In the genomic region with DNA sequence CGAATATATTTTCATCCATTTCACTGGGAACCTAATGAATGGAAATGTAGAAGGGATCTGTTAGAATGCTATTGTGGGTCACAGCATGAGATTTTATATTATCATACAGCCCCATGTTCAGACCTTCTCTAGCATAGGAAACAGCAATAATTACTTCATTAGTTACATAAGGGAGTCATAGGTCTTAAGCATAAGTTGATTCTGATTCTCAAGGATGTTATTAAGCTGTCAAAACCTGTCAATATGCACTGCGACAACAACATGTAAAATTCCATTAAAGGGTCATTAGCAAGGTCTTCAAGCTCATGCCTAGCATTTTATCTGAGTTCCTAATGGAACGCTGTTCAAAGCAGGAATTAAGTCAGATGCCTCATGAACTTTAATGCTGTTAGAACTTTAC, we compare ENCODE assay signal across 25 mouse cellular contexts.
DNase-seq lines count a peak whose midpoint lies in the region; ATAC-seq and TF ChIP-seq lines count a peak whose summit lies in the region.
"Had no signal": no experiment of that assay in that cellular context is flagged by ENCODE, and none has a peak within 500 bp of the region (broad histone marks: within the 10 kb centered on the region; RNA-seq: fewer than 3 reads in every experiment).

No protein-coding gene starts in this region.

- no peak for DNase-seq in forebrain, embryonic 11.5 days (ENCODE audit: low spot score)
- peak; percentile 18 for DNase-seq in forebrain, embryonic 14.5 days (ENCODE audit: low spot score)
- DNase-seq in brain, embryonic 14.5 days (ENCODE audit: low read depth), result peak; percentile 55
- DNase-seq: adrenal gland, adult 8-10 months; adrenal gland, postnatal 14 days; adrenal gland, postnatal 36 days; B cell, adult 2 months; cerebellum, adult 11 months; cerebellum, adult 18-20 months; cerebellum, adult 8-10 months; cerebellum, adult 9-11 months; cerebellum, postnatal 14 days; cerebellum, postnatal 36 days; embryo, embryonic 11 days had no signal

- no peaks in the 10 kb centered on the region for H3K4me1 ChIP-seq in forebrain, embryonic 12.5 days
- H3K4me1 ChIP-seq in forebrain, embryonic 11.5 days (replicated peaks; ENCODE audit: control insufficient read depth, insufficient read depth, low read length), result no peaks in the 10 kb centered on the region
- no peaks in the 10 kb centered on the region for H3K4me1 ChIP-seq in forebrain, embryonic 14.5 days (ENCODE audit: control insufficient read depth, insufficient read depth, low read length)
- H3K4me1 ChIP-seq in forebrain, embryonic 15.5 days, result no peaks in the 10 kb centered on the region
- H3K4me1 ChIP-seq: embryonic facial prominence, embryonic 13.5 days; embryonic facial prominence, embryonic 15.5 days; forebrain, embryonic 10.5 days had no signal

- no peaks in the 10 kb centered on the region for H3K9me3 ChIP-seq in forebrain, embryonic 12.5 days
- no peaks in the 10 kb centered on the region for H3K9me3 ChIP-seq in forebrain, embryonic 11.5 days (ENCODE audit: control insufficient read depth, low read length)
- no peaks in the 10 kb centered on the region for H3K9me3 ChIP-seq in forebrain, embryonic 14.5 days (replicated peaks; ENCODE audit: control insufficient read depth, low read length)
- no peaks in the 10 kb centered on the region for H3K9me3 ChIP-seq in forebrain, embryonic 15.5 days
- H3K9me3 ChIP-seq: embryonic facial prominence, embryonic 13.5 days; embryonic facial prominence, embryonic 15.5 days; forebrain, embryonic 10.5 days had no signal

- no peak for TF ChIP-seq CTCF in brain, embryonic 14.5 days (IDR thresholded peaks at IDR 0.05; ENCODE audit: borderline replicate concordance, extremely low read depth, insufficient read depth, insufficient read length)

- H3K4me3 ChIP-seq in forebrain, embryonic 12.5 days (replicated peaks), result no peak overlapping the region
- no peak overlapping the region for H3K4me3 ChIP-seq in forebrain, embryonic 11.5 days (ENCODE audit: low read depth, low read length)
- no peak overlapping the region for H3K4me3 ChIP-seq in forebrain, embryonic 14.5 days (ENCODE audit: low read depth, low read length)
- no peak overlapping the region for H3K4me3 ChIP-seq in forebrain, embryonic 15.5 days
- H3K4me3 ChIP-seq: embryonic facial prominence, embryonic 13.5 days; embryonic facial prominence, embryonic 15.5 days; erythroblast, embryonic 14.5 days; forebrain, embryonic 10.5 days had no signal

- 76% methylated on average over 3 of the region's 3 CpGs for WGBS in forebrain, embryonic 12.5 days
- 80% methylated on average over 3 of the region's 3 CpGs for WGBS in forebrain, embryonic 11.5 days
- 81% methylated on average over 3 of the region's 3 CpGs for WGBS in forebrain, embryonic 14.5 days
- 75% methylated on average over 3 of the region's 3 CpGs for WGBS in forebrain, embryonic 15.5 days

- H3K36me3 ChIP-seq in forebrain, embryonic 12.5 days (replicated peaks), result no peaks in the 10 kb centered on the region
- H3K36me3 ChIP-seq in forebrain, embryonic 11.5 days (ENCODE audit: control insufficient read depth, insufficient read depth, low read length), result no peaks in the 10 kb centered on the region
- no peaks in the 10 kb centered on the region for H3K36me3 ChIP-seq in forebrain, embryonic 14.5 days (ENCODE audit: control insufficient read depth, insufficient read depth, low read length)
- no peaks in the 10 kb centered on the region for H3K36me3 ChIP-seq in forebrain, embryonic 15.5 days
- H3K36me3 ChIP-seq: embryonic facial prominence, embryonic 13.5 days; embryonic facial prominence, embryonic 15.5 days; forebrain, embryonic 10.5 days; G1E had no signal

- ATAC-seq in forebrain, embryonic 12.5 days (ENCODE audit: low FRiP score), result peak; percentile 30; the same call in 1 of the 2 replicates
- no peak for ATAC-seq in forebrain, embryonic 11.5 days (replicated peaks; ENCODE audit: low FRiP score)
- no peak for ATAC-seq in forebrain, embryonic 14.5 days
- ATAC-seq in forebrain, embryonic 15.5 days (replicated peaks), result no peak
- ATAC-seq: activated CD4-positive, CD25-positive, alpha-beta regulatory T cell, adult 4 months; CD4-positive, CD25-positive, alpha-beta regulatory T cell, adult 4 months; Patski had no signal

- no peak overlapping the region for H3K9ac ChIP-seq in forebrain, embryonic 12.5 days
- H3K9ac ChIP-seq in forebrain, embryonic 11.5 days (ENCODE audit: low read length), result no peak overlapping the region
- no peak overlapping the region for H3K9ac ChIP-seq in forebrain, embryonic 14.5 days (ENCODE audit: low read length)
- no peak overlapping the region for H3K9ac ChIP-seq in forebrain, embryonic 15.5 days (replicated peaks)
- H3K9ac ChIP-seq: embryonic facial prominence, embryonic 13.5 days; embryonic facial prominence, embryonic 15.5 days had no signal

- TF ChIP-seq POLR2A in brain, embryonic 14.5 days (IDR thresholded peaks at IDR 0.05; ENCODE audit: borderline replicate concordance, extremely low read depth, insufficient read depth, insufficient read length, poor library complexity, severe bottlenecking), result no peak

- no peaks in the 10 kb centered on the region for H3K27me3 ChIP-seq in forebrain, embryonic 12.5 days
- H3K27me3 ChIP-seq in forebrain, embryonic 11.5 days (ENCODE audit: control insufficient read depth, insufficient read depth, low read length), result no peaks in the 10 kb centered on the region
- no peaks in the 10 kb centered on the region for H3K27me3 ChIP-seq in forebrain, embryonic 14.5 days (replicated peaks; ENCODE audit: control insufficient read depth, insufficient read depth, low read length)
- no peaks in the 10 kb centered on the region for H3K27me3 ChIP-seq in forebrain, embryonic 15.5 days
- H3K27me3 ChIP-seq: CH12.LX; embryonic facial prominence, embryonic 13.5 days; embryonic facial prominence, embryonic 15.5 days had no signal

- H3K27ac ChIP-seq in forebrain, embryonic 12.5 days, result no peak overlapping the region
- no peak overlapping the region for H3K27ac ChIP-seq in forebrain, embryonic 11.5 days (ENCODE audit: low read depth, low read length)
- H3K27ac ChIP-seq in forebrain, embryonic 14.5 days (ENCODE audit: low read depth, low read length), result no peak overlapping the region
- H3K27ac ChIP-seq in forebrain, embryonic 15.5 days (replicated peaks), result no peak overlapping the region
- H3K27ac ChIP-seq: embryonic facial prominence, embryonic 13.5 days; embryonic facial prominence, embryonic 15.5 days; forebrain, embryonic 10.5 days had no signal

- H3K4me2 ChIP-seq in forebrain, embryonic 12.5 days, result no peak overlapping the region
- no peak overlapping the region for H3K4me2 ChIP-seq in forebrain, embryonic 11.5 days (ENCODE audit: low read depth, low read length, severe bottlenecking)
- H3K4me2 ChIP-seq in forebrain, embryonic 14.5 days (ENCODE audit: low read length), result no peak overlapping the region
- H3K4me2 ChIP-seq in forebrain, embryonic 15.5 days (replicated peaks), result no peak overlapping the region
- H3K4me2 ChIP-seq: embryonic facial prominence, embryonic 13.5 days; embryonic facial prominence, embryonic 15.5 days had no signal
